Mouse (Mus musculus): ENCODE measurements at regions not wholly inside any gene's neighbourhood (a gene's known extent, or its start where the extent isn't known, plus 50 kb on each side); places are given as distances from the start of the nearest gene placed in this dataset.

- no peak for TF ChIP-seq POLR2A (IDR thresholded peaks at IDR 0.05; ENCODE audit: control insufficient read depth, low read depth, low read length)
- TF ChIP-seq CTCF (IDR thresholded peaks at IDR 0.05; ENCODE audit: control insufficient read depth, insufficient read depth, insufficient replicate concordance, low read depth, low read length): no peak
Observed at GRCm38 (mm10) chr1:128951436-128951835, 321.7 kb upstream of the Thsd7b start.
